In the genomic region with DNA sequence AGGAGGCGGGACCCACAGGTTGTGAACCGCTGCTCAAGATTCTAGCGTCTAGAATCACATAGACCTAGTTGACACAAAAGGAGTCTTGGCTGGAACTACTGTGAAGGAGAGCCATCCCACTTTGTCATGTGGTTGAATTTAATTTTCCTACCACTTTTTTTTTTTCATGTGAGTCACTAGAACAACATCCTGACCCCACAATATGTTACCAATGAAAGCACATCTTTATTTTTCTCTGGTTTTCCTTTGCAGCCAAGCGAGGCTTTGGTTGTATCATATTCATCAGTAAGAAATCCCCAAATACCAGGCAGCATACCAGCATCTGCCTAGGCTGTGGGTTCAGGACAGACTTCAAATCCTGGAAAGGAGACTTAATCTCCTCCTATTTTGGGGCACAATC, we compare ENCODE assay signal across 28 mouse cellular contexts.
A peak's percentile ranks its signal among the peaks of the same experiment; 100 is the strongest.
DNase-seq lines count a peak whose midpoint lies in the region; ATAC-seq and TF ChIP-seq lines count a peak whose summit lies in the region.
"Had no signal": no experiment of that assay in that cellular context is flagged by ENCODE, and none has a peak within 500 bp of the region (broad histone marks: within the 10 kb centered on the region; RNA-seq: fewer than 3 reads in every experiment).

No protein-coding gene starts in this region.

- ATAC-seq in heart, embryonic 15.5 days (replicated peaks; ENCODE audit: insufficient number of reproducible peaks, insufficient read depth, low FRiP score, low read depth) = no peak
- no peak for ATAC-seq in hindbrain, embryonic 13.5 days (ENCODE audit: low FRiP score)
- ATAC-seq in intestine, postnatal 0 days = no peak
- ATAC-seq: inflammation-experienced regulatory T-cells, adult 6 months; intestine, embryonic 16.5 days had no signal

- H3K9ac ChIP-seq in heart, embryonic 15.5 days = no peak overlapping the region
- no peak overlapping the region for H3K9ac ChIP-seq in hindbrain, embryonic 13.5 days
- H3K9ac ChIP-seq in intestine, postnatal 0 days (ENCODE audit: low read depth, low read length) = no peak overlapping the region
- H3K9ac ChIP-seq: embryonic facial prominence, embryonic 12.5 days; embryonic facial prominence, embryonic 15.5 days; forebrain, embryonic 13.5 days; hindbrain, embryonic 14.5 days had no signal

- H3K4me2 ChIP-seq in heart, embryonic 15.5 days = no peak overlapping the region
- H3K4me2 ChIP-seq in hindbrain, embryonic 13.5 days = no peak overlapping the region
- H3K4me2 ChIP-seq in intestine, postnatal 0 days (replicated peaks; ENCODE audit: low read depth) = no peak overlapping the region
- H3K4me2 ChIP-seq: embryonic facial prominence, embryonic 12.5 days; embryonic facial prominence, embryonic 15.5 days; forebrain, embryonic 13.5 days; heart, embryonic 11.5 days; hindbrain, embryonic 14.5 days had no signal

- no peaks in the 10 kb centered on the region for H3K9me3 ChIP-seq in heart, embryonic 15.5 days (replicated peaks)
- H3K9me3 ChIP-seq in heart, embryonic 10.5 days = 0 out of 2 replicates have a peak, but pooled peaks cover 4% of the 10 kb centered on the region
- no peaks in the 10 kb centered on the region for H3K9me3 ChIP-seq in hindbrain, embryonic 13.5 days
- no peaks in the 10 kb centered on the region for H3K9me3 ChIP-seq in intestine, postnatal 0 days (ENCODE audit: control insufficient read depth)
- H3K9me3 ChIP-seq: embryonic facial prominence, embryonic 15.5 days; forebrain, embryonic 13.5 days had no signal

- WGBS in heart, embryonic 15.5 days = 77% methylated on average over 4 of the region's 4 CpGs
- WGBS in heart, embryonic 10.5 days = 89% methylated on average over 4 of the region's 4 CpGs
- WGBS in hindbrain, embryonic 13.5 days = 90% methylated on average over 4 of the region's 4 CpGs
- WGBS in intestine, postnatal 0 days = 91% methylated on average over 4 of the region's 4 CpGs

- TF ChIP-seq CTCF in embryonic fibroblast, embryonic 13.5 days (IDR thresholded peaks at IDR 0.05; ENCODE audit: borderline replicate concordance, insufficient read depth, low read length) = no peak
- no peak for TF ChIP-seq CTCF in intestine, postnatal 0 days (IDR thresholded peaks at IDR 0.05; ENCODE audit: low read depth)

- H3K4me3 ChIP-seq in heart, embryonic 15.5 days = no peak overlapping the region
- no peak overlapping the region for H3K4me3 ChIP-seq in heart, embryonic 10.5 days
- no peak overlapping the region for H3K4me3 ChIP-seq in embryonic fibroblast, embryonic 13.5 days (ENCODE audit: insufficient read depth, low read length)
- no peak overlapping the region for H3K4me3 ChIP-seq in hindbrain, embryonic 13.5 days
- no peak overlapping the region for H3K4me3 ChIP-seq in intestine, postnatal 0 days (ENCODE audit: low read depth, low read length)
- H3K4me3 ChIP-seq: embryonic facial prominence, embryonic 12.5 days; embryonic facial prominence, embryonic 15.5 days; erythroblast, embryonic 14.5 days; forebrain, embryonic 10.5 days; forebrain, embryonic 13.5 days; heart, adult 2 months; hindbrain, embryonic 10.5 days had no signal

- H3K4me1 ChIP-seq in heart, embryonic 15.5 days (replicated peaks) = no peaks in the 10 kb centered on the region
- no peaks in the 10 kb centered on the region for H3K4me1 ChIP-seq in heart, embryonic 10.5 days
- H3K4me1 ChIP-seq in embryonic fibroblast, embryonic 13.5 days (ENCODE audit: control insufficient read depth, insufficient read depth, low read length) = peaks cover 6% of the 10 kb centered on the region
- peaks cover 13% of the 10 kb centered on the region for H3K4me1 ChIP-seq in hindbrain, embryonic 13.5 days (replicated peaks)
- H3K4me1 ChIP-seq in intestine, postnatal 0 days (replicated peaks; ENCODE audit: control insufficient read depth, insufficient read depth, low read length) = no peaks in the 10 kb centered on the region
- H3K4me1 ChIP-seq: embryonic facial prominence, embryonic 12.5 days; embryonic facial prominence, embryonic 15.5 days had no signal

- 0 out of 2 replicates have a peak overlapping the region, but pooled peaks have one; percentile 6 for H3K27ac ChIP-seq in heart, embryonic 15.5 days
- no peak overlapping the region for H3K27ac ChIP-seq in heart, embryonic 10.5 days
- H3K27ac ChIP-seq in embryonic fibroblast, embryonic 13.5 days (ENCODE audit: insufficient read depth, low read length) = peak overlapping the region; percentile 94
- H3K27ac ChIP-seq in hindbrain, embryonic 13.5 days = no peak overlapping the region
- no peak overlapping the region for H3K27ac ChIP-seq in intestine, postnatal 0 days (ENCODE audit: low read depth, low read length)
- H3K27ac ChIP-seq: embryonic facial prominence, embryonic 12.5 days; embryonic facial prominence, embryonic 15.5 days; forebrain, embryonic 13.5 days; heart, adult 2 months; hindbrain, embryonic 14.5 days; hindbrain, postnatal 0 days had no signal

- DNase-seq in heart, embryonic 10.5 days (ENCODE audit: low spot score) = no peak
- peak; percentile 72 for DNase-seq in Muller cell, postnatal 12 days (ENCODE audit: inconsistent ontology term)
- no peak for DNase-seq in cerebellum, postnatal 25 days
- no peak for DNase-seq in right cerebral cortex, adult 2 months (ENCODE audit: low spot score in 2 of 2)
- DNase-seq: adrenal gland, postnatal 36 days; cerebellum, adult 18-20 months; cerebellum, adult 9-10 months; cerebellum, postnatal 14 days; gastrocnemius, postnatal 10 days; gastrocnemius, postnatal 36 days; heart, adult 2 months had no signal

- no peak for TF ChIP-seq POLR2A in embryonic fibroblast, embryonic 13.5 days (IDR thresholded peaks at IDR 0.05; ENCODE audit: low read depth, low read length)

- H3K36me3 ChIP-seq in heart, embryonic 15.5 days = no peaks in the 10 kb centered on the region
- H3K36me3 ChIP-seq in heart, embryonic 10.5 days = no peaks in the 10 kb centered on the region
- no peaks in the 10 kb centered on the region for H3K36me3 ChIP-seq in hindbrain, embryonic 13.5 days
- no peaks in the 10 kb centered on the region for H3K36me3 ChIP-seq in intestine, postnatal 0 days (ENCODE audit: control insufficient read depth, insufficient read depth)
- H3K36me3 ChIP-seq: embryonic facial prominence, embryonic 12.5 days; embryonic facial prominence, embryonic 15.5 days; forebrain, embryonic 10.5 days; G1E; hindbrain, embryonic 10.5 days had no signal

- H3K27me3 ChIP-seq in heart, embryonic 15.5 days = no peaks in the 10 kb centered on the region
- H3K27me3 ChIP-seq in heart, embryonic 10.5 days (ENCODE audit: insufficient read depth, poor library complexity, severe bottlenecking) = no peaks in the 10 kb centered on the region
- H3K27me3 ChIP-seq in hindbrain, embryonic 13.5 days = no peaks in the 10 kb centered on the region
- H3K27me3 ChIP-seq in intestine, postnatal 0 days (replicated peaks; ENCODE audit: control insufficient read depth, insufficient read depth, low read length) = no peaks in the 10 kb centered on the region
- H3K27me3 ChIP-seq: CH12.LX; embryonic facial prominence, embryonic 12.5 days; embryonic facial prominence, embryonic 15.5 days; forebrain, embryonic 13.5 days had no signal

Comparison
In these comparisons a context has a peak if more than half of its experiments do, and no peak if none do; other contexts are left out.
1. H3K27ac ChIP-seq: peak in heart, embryonic 15.5 days (single experiment) and embryonic fibroblast, embryonic 13.5 days (single experiment); none in heart, embryonic 10.5 days (single experiment), hindbrain, embryonic 13.5 days (single experiment) and intestine, postnatal 0 days (single experiment).